Mouse (Mus musculus) bone marrow, adult 2 months (tissue): Measurements from ENCODE around the gene Kdm4a. TPM values are rescaled to one million over a fixed set of nuclear protein-coding genes. Genes with fewer than 3 reads are reported as not detected.

Source experiments
- H3K27ac ChIP-seq: fragments of 200-500 bp; 2 replicates; pipeline ENCODE4 v1.5.1; 2012; ENCODE audit warnings: low read depth, mild to moderate bottlenecking, control low read depth, inconsistent platforms, low read length; ENCODE audit not compliant: control insufficient read depth, poor library complexity, insufficient read depth
- H3K4me1 ChIP-seq: fragments of 200-500 bp; 2 replicates; pipeline ENCODE4 v1.6.1; 2011; ENCODE audit warnings: low read length; ENCODE audit not compliant: control insufficient read depth, insufficient read depth
- H3K4me3 ChIP-seq: fragments of 200-500 bp; replicated peaks from 2 replicates; pipeline ENCODE3; 2011; ENCODE audit warnings: mild to moderate bottlenecking, low read depth, low read length, control low read depth; ENCODE audit not compliant: control insufficient read depth
- CTCF ChIP-seq: fragments of 200-500 bp; IDR thresholded peaks from 2 replicates; pipeline ENCODE4 v1.5.1; 2011; ENCODE audit warnings: low read length, control low read depth; ENCODE audit not compliant: control insufficient read depth, insufficient read depth
- POLR2A ChIP-seq: fragments of 200-500 bp; IDR thresholded peaks from 2 replicates; pipeline ENCODE4 v1.6.1; 2011; ENCODE audit warnings: low read depth, mild to moderate bottlenecking, control low read depth, low read length, borderline replicate concordance; ENCODE audit not compliant: control insufficient read depth
- WGBS: fragments of 180-500 bp; shearing (Covaris S2); methylation state at CpG from one replicate; pipeline ENCODE4 v1.1.7; 2018; 5-methylcytosine and 5-hydroxymethylcytosine counted together
- polyA plus RNA-seq: library from polyadenylated mRNA; stranded (reverse); fragments of >200 nt; gene quantifications from 2 replicates; pipeline ENCODE4 v1.2.4, GENCODE M21; 2011; ENCODE audit warnings: low replicate concordance; ENCODE audit not compliant: missing spikeins, insufficient read depth, insufficient read length

Gene Kdm4a
- polyA plus RNA-seq, 1 experiment, result 36.5 TPM

DNA sequence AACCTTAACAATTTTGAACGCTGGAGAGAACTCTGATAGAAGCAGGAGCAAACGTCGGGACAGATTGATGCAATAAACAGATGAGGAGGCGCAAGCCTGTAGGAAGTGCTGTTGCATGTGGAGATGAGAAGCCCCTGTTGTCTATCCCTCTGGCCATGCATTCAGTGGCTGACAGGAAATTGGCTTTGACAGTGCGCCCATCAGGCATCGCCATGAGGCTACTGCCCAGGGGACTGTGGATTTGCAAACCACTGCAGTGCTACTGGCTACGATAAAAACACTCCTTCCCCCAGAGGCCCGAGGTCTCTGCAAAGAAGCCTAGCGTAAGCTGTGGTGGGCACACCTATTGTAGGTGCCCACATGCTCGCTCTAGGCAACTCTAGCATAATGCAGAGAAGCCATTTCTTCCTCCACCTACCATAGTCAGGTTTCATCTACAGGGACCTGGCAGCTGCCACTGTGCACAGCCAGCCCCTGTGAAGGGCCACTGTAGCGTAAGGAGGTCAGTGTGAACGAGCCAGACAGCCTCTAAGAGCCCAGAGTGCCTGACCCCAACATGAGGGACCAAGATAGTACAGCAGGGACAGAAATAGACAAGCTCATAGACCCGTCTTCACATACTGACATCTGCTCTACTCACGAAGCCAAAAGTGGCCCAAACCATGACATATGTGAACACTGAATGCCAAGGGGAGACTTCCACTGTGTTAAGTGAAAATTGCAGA lies 29.7 kb downstream of the Kdm4a start:
- Histone ChIP-seq H3K4me3 (no peak overlapping the region), H3K4me1 (peaks cover 3% of the 10 kb centered on the region), H3K27ac (no peak overlapping the region)
- TF ChIP-seq CTCF, result no peak
- TF ChIP-seq POLR2A, result no peak
- WGBS, result 82% methylated on average over 14 of the region's 14 CpGs

DNA sequence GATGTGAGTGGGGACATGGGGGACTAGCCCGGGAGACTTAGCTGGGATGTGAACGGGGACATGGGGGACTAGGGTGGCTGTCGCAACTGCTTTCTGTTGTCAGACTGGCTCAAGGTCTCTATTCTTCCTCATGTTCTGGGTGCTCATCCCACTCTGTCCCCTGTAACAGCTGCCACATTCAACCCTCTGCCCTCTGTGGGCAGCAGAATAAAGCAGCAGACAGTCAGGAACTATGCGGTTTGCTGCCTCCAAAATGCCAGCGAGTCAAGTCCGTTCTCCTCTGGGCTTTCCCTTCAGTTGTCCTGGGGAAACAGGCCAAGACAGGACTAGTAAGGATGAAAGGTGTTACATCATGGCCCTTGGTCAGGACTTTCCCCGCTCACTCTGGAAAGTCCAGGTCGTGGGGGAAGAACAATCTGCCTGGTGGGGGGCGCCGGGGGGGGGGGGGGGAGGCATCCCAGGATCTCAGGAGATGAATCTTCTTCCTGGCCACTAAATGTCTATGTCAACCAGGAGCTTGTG lies 30.7 kb downstream of the Kdm4a start:
- Histone ChIP-seq H3K4me3 (no peak overlapping the region), H3K4me1 (peaks cover 7% of the 10 kb centered on the region), H3K27ac (no peak overlapping the region)
- no peak for TF ChIP-seq CTCF
- TF ChIP-seq POLR2A, result no peak
- WGBS, result 85% methylated on average over 10 of the region's 10 CpGs

DNA sequence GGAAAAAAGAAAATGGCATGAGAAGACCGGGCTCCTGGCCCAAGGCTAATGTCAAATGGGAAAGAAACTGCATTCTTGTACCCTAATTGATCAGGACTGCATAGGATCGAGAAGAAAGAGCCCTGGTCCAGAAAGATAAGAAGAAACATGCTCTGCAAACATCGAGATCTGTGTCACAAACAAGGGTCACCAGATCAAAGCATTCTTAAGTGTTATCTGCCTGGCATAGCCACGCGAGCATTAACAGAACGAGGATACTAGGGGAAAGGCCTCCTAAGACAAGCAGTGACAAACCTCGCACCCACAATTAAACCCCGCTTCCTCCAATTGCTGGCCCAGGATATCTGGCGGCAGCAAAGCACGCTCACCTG lies 31.5 kb downstream of the Kdm4a start:
- Histone ChIP-seq H3K27ac (no peak overlapping the region), H3K4me3 (no peak overlapping the region), H3K4me1 (peaks cover 9% of the 10 kb centered on the region)
- 76% methylated on average over 10 of the region's 10 CpGs for WGBS
- TF ChIP-seq CTCF (no peak), POLR2A (no peak)

DNA sequence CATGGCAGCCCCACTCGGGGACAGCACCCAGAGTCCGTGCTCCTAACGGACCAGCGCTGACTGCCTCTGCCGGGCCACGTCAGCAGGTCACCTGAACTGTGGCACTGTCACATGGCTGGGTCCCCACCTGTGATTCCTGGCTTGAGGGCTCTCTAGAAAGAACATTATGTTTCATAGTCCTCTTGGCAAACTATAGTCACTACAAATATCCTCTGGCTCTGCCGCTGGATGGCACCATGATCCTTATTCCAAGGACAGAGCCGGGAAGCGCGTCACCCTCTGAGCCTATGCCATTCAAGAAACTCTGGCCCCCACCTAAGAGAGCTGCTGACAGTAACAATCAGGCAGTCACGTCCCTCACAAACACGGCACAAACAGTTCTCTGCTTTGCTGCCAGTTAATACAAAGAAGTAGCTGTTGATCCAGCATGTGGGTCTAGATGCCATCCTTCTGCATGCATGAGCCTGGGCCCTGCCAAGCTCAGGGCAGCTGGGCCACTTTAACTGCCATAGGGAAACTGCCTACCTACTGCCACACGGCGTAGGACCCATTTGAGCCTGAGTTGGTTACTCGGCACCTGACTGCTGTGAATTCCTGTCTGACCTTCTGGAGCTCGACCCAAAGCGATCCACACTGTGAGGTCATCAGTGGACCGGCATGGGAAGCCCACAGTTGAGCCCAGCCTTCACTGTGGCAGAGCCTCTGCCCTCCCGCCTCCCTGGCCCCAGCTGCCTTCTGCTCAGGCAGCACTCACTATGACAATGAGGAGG lies 32.1 kb downstream of the Kdm4a start:
- WGBS, result 95% methylated on average over 19 of the region's 19 CpGs

DNA sequence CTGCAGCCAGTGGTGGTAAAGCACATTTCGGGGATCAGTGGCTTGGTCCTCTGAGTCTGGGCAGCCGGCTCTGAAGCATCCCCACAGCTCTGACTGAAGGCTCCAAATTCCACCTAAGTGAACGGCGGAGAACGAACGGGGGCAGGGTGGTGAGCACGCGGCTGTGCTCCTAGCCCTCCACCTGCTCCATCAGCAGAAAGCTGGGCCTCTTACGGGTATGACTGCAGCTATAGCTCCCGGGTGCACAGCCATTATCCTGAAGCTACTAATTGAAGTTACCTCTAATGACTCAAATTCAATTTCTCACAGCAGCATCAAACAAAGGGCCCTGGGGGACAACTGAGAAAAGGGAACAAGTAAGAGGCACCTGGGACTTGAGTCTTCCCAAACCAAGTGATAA lies 32.8 kb downstream of the Kdm4a start:
- 92% methylated on average over 10 of the region's 10 CpGs for WGBS

More for the DNA sequence above, 32.1 kb downstream of the Kdm4a start:
- no peak overlapping the region for H3K4me3 ChIP-seq
- H3K27ac ChIP-seq, result no peak overlapping the region
- peaks cover 9% of the 10 kb centered on the region for H3K4me1 ChIP-seq
- no peak for TF ChIP-seq CTCF
- TF ChIP-seq POLR2A, result no peak

DNA sequence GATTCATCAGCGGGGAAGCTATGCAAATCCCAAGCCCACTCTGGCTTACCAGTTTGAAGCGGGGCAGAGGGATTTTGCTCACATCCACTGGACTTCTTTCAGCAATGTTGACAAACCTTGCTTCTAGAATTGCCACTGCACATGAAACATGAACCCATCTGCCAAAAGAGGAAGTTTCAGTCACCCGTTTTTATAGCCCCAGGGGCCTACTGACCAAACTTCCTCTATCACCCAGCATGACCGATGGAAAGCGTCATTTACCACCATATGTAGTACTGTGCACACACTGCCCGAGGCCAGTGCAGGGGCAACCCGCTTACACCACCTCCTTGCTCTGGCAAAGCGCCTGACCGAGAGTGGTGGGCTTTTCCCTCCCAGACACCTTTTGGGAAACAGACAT lies 35.5 kb downstream of the Kdm4a start:
- H3K27ac ChIP-seq, result peak overlapping the region; percentile 86

More for the DNA sequence above, 32.8 kb downstream of the Kdm4a start:
- no peak overlapping the region for H3K27ac ChIP-seq
- TF ChIP-seq CTCF (no peak), POLR2A (no peak)
- H3K4me1 ChIP-seq, result peaks cover 6% of the 10 kb centered on the region
- no peak overlapping the region for H3K4me3 ChIP-seq

DNA sequence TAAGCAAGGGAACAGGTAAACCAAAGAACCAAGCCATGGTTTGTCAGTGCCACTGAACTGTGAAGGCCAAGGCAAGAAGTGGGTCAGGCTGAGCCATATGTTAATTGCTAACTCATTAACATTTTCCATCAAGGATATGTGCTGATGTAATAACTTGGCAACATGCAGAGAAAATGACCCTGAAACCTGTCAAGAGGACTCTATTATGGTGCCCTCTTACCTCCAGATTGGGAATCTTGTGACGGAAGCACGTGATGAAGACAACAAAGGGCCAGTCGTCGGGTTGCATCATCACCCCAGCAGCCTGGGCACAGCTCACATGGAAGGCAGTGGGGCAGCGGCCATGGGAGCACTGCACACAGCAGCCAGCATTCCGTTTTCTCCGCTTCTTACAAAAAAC lies 36.2 kb downstream of the Kdm4a start:
- peak overlapping the region; percentile 86 for H3K27ac ChIP-seq
- no peak for TF ChIP-seq CTCF
- no peak for TF ChIP-seq POLR2A

More for the DNA sequence above, 35.5 kb downstream of the Kdm4a start:
- Histone ChIP-seq H3K4me1 (peaks cover 6% of the 10 kb centered on the region), H3K4me3 (no peak overlapping the region)
- WGBS, result 24% methylated on average over 9 of the region's 9 CpGs
- TF ChIP-seq CTCF (no peak), POLR2A (no peak)

DNA sequence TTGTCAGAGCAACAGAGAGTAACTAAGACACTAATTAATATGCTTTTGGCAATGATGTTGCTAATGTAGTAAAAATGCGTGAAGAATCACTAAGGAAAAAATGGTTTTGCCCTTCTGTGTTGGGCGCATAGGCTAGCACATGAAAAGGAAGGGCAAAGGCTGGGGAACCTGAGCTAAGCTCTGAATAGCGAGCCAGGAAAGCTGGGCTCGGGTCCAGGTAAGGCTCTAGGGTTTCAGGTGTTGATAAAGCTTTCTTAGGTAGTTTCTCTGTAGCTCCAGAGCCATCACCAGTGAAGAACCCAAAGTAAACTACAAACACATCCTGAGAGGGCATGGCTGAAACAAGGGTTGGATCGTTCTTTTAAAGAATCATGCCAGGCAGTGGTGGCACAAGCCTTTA lies 38.3 kb downstream of the Kdm4a start:
- peaks cover 6% of the 10 kb centered on the region for H3K4me1 ChIP-seq
- no peak overlapping the region for H3K4me3 ChIP-seq
- 89% methylated on average over 5 of the region's 5 CpGs for WGBS
- TF ChIP-seq POLR2A (no peak), CTCF (no peak)
- no peak overlapping the region for H3K27ac ChIP-seq

More for the DNA sequence above, 36.2 kb downstream of the Kdm4a start:
- WGBS, result 72% methylated on average over 7 of the region's 7 CpGs
- H3K4me3 ChIP-seq, result no peak overlapping the region
- H3K4me1 ChIP-seq, result peaks cover 6% of the 10 kb centered on the region

DNA sequence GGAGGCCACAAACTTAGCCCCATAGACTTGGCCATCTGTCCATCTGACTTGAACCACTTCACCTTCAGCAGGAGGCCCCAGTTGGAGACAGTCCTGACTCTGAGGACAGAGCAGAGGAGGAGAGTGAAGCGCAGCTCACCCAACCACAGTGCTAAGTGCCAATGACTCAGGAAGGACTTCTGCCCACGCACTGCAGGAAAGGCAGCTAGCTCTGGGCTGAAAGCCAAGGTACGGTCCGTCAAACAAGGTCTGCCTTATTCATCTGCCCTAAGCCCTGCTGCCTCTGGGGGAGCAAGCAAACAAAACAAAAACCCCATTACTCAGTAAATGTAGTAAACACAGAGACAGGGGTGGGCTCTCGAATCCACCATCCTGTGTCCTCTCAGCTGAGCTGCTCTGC lies 41.0 kb downstream of the Kdm4a start:
- WGBS, result 34% methylated on average over 5 of the region's 5 CpGs
- TF ChIP-seq POLR2A (no peak), CTCF (no peak)

More for the DNA sequence above, 41.0 kb downstream of the Kdm4a start:
- no peak overlapping the region for H3K4me3 ChIP-seq
- H3K4me1 ChIP-seq, result no peaks in the 10 kb centered on the region; the same call in 1 of the 2 replicates
- no peak overlapping the region for H3K27ac ChIP-seq
